ENCODE assay signal across 34 mouse cellular contexts in the genomic region with DNA sequence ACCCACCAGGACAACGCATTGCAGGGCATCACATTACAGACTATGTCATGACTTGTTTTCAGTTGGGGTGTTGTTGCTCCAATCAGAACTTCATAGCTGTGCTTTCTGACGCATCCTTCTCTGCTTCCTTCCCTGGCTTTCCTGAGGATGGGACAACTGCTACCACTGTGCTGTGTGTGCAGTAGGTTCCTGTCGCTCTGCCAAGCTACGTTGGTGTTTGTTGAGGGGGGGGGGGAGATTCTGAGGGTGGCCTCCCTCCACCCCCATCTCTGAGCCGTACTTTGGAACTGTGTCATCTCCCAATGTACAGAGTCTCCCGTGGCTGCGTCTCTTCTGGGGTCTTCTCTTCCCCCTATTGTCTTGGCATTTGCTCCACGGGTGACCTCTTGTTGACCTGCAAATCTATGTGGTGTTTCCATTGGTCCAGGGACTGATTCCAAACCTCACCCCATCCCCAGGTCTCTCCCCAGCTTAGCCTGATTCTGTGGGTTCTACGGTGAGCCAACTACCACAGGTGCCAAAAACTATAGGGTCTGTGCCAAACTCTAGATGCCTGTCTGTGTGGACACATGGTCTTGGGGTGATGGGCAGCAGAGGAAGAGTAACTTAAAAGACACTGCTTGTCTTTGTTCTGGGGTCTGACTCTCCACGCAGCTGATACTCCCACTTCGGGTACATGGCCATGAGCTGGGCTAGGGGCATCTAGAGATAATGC. TPM values are rescaled to one million over a fixed set of nuclear protein-coding genes. Genes with fewer than 3 reads are reported as not detected.
DNase-seq lines count a peak whose midpoint lies in the region; ATAC-seq and TF ChIP-seq lines count a peak whose summit lies in the region.
"Had no signal": no experiment of that assay in that cellular context is flagged by ENCODE, and none has a peak within 500 bp of the region (broad histone marks: within the 10 kb centered on the region; RNA-seq: fewer than 3 reads in every experiment).

No protein-coding gene starts in this region.

- H3K4me2 ChIP-seq in CH12.LX (ENCODE audit: insufficient read depth, low read depth, poor library complexity, severe bottlenecking) = peak overlapping the region; percentile 89
- H3K4me2 ChIP-seq: embryonic facial prominence, embryonic 15.5 days; heart, embryonic 11.5 days; hindbrain, embryonic 14.5 days; limb, embryonic 12.5 days; liver, embryonic 15.5 days; lung, embryonic 14.5 days; neural tube, embryonic 12.5 days; stomach, embryonic 15.5 days had no signal

- no peak for TF ChIP-seq EP300 in CH12.LX (IDR thresholded peaks at IDR 0.05; ENCODE audit: low read length)

- H3K36me3 ChIP-seq in CH12.LX (replicated peaks in 1 of 2; ENCODE audit: control insufficient read depth in 1 of 2, insufficient read depth in 1 of 2, low read length in 1 of 2) = peaks cover 0 to 8% of the 10 kb centered on the region in 2 experiments
- H3K36me3 ChIP-seq: embryonic facial prominence, embryonic 10.5 days; embryonic facial prominence, embryonic 15.5 days; limb, embryonic 12.5 days; liver, embryonic 15.5 days; midbrain, embryonic 10.5 days; neural tube, embryonic 12.5 days; stomach, embryonic 15.5 days had no signal

- peaks cover 12 to 53% of the 10 kb centered on the region in 2 experiments for H3K4me1 ChIP-seq in CH12.LX (ENCODE audit: control insufficient read depth in 1 of 2, insufficient read depth in 2 of 2)

- peak overlapping the region; percentile 57 to 75 (median 63) for H3K4me3 ChIP-seq in CH12.LX (replicated peaks in 1 of 3; ENCODE audit: low read depth in 2 of 3, low read length in 2 of 3, poor library complexity in 1 of 3)
- H3K4me3 ChIP-seq: embryonic facial prominence, embryonic 10.5 days; embryonic facial prominence, embryonic 15.5 days; gastrocnemius, adult 2 months; limb, embryonic 12.5 days; liver, embryonic 15.5 days; midbrain, embryonic 10.5 days; myocyte; neural tube, embryonic 12.5 days; stomach, embryonic 15.5 days had no signal

- peak overlapping the region; percentile 99 for H3K27ac ChIP-seq in CH12.LX (ENCODE audit: insufficient read depth, low read depth)
- H3K27ac ChIP-seq: embryonic facial prominence, embryonic 10.5 days; embryonic facial prominence, embryonic 15.5 days; gastrocnemius, adult 2 months; hindbrain, embryonic 14.5 days; limb, embryonic 12.5 days; liver, embryonic 15.5 days; midbrain, embryonic 10.5 days; neural tube, embryonic 12.5 days; stomach, embryonic 15.5 days had no signal

- H3K9ac ChIP-seq in CH12.LX (ENCODE audit: insufficient read depth, low read depth) = peak overlapping the region; percentile 93
- H3K9ac ChIP-seq: embryonic facial prominence, embryonic 15.5 days; hindbrain, embryonic 14.5 days; limb, embryonic 12.5 days; liver, embryonic 15.5 days; lung, embryonic 14.5 days; neural tube, embryonic 12.5 days; stomach, embryonic 15.5 days had no signal

- H3K79me2 ChIP-seq in CH12.LX (replicated peaks; ENCODE audit: control insufficient read depth, extremely low read depth, insufficient read depth, poor library complexity, severe bottlenecking) = peaks cover 44% of the 10 kb centered on the region

- no peak for DNase-seq in cerebellum, postnatal 4 days (ENCODE audit: low spot score in 2 of 2)
- no peak for DNase-seq in CH12.LX (ENCODE audit: extremely low read depth)
- peak; percentile 68 to 76 for DNase-seq in cerebellum, adult 18-20 months
- DNase-seq in cerebellum, postnatal 10 days = peak; percentile 83
- no peak for DNase-seq in adrenal gland, postnatal 25 days
- DNase-seq in T-cell, adult 2 months (ENCODE audit: low spot score) = no peak
- DNase-seq in right cerebral cortex, adult 18-20 months = no peak
- DNase-seq: adrenal gland, adult 2 months; gastrocnemius, adult 2 months; gastrocnemius, postnatal 36 days; heart, adult 18-20 months; kidney, adult 9 months; kidney, postnatal 10 days; lung, embryonic 14.5 days; lung, postnatal 14 days; right cerebral cortex, postnatal 25 days had no signal

- TF ChIP-seq CTCF in CH12.LX (conservative IDR thresholded peaks at IDR 0.05 in 1 of 2, IDR thresholded peaks at IDR 0.05 in 1 of 2; ENCODE audit: low read depth in 2 of 2, low read length in 2 of 2) = no peak

- H3K27me3 ChIP-seq in CH12.LX (replicated peaks) = no peaks in the 10 kb centered on the region

- 0 out of 2 replicates have a peak, but pooled peaks have one; percentile 11 for ATAC-seq in cerebellum, adult (ENCODE audit: insufficient number of reproducible peaks, low FRiP score, low TSS enrichment)
- ATAC-seq: forebrain, embryonic 14.5 days; intestine, postnatal 0 days; midbrain, embryonic 16.5 days had no signal

- no peak for TF ChIP-seq RAD21 in CH12.LX (IDR thresholded peaks at IDR 0.05; ENCODE audit: low read depth, low read length)

- in situ Hi-C loops in CH12.LX (cut with MboI; ENCODE audit: low pct_ligation_motif_present, low pct_unique_long_range_greater_than_20kb, low sequenced_read_pairs) = loop anchor here (10.0 kb wide), 1 partner anchor 71 kb away; a partner anchor contains a TSS

- no peak; the same call in 1 of the 2 replicates for TF ChIP-seq POLR2A in CH12.LX (IDR thresholded peaks at IDR 0.05; ENCODE audit: low read depth, low read length)

- H3K9me3 ChIP-seq in CH12.LX (replicated peaks; ENCODE audit: low read length) = no peaks in the 10 kb centered on the region
- H3K9me3 ChIP-seq: embryonic facial prominence, embryonic 10.5 days; embryonic facial prominence, embryonic 15.5 days; limb, embryonic 12.5 days; liver, embryonic 15.5 days; midbrain, embryonic 10.5 days; neural tube, embryonic 12.5 days; stomach, embryonic 15.5 days had no signal

- dilution Hi-C loops in CH12.LX (cut with MboI; ENCODE audit: extremely low pct_ligation_motif_present, extremely low pct_unique_long_range_greater_than_20kb, low sequenced_read_pairs) = no loop called here

TF ChIP-seq in CH12.LX, 34 proteins besides CTCF, POLR2A, EP300 and RAD21:
- TF ChIP-seq UBTF (IDR thresholded peaks at IDR 0.05; ENCODE audit: low read depth, low read length) (peak; percentile 55), BHLHE40 (IDR thresholded peaks at IDR 0.05; ENCODE audit: low read depth, low read length) (no peak), NRF1 (IDR thresholded peaks at IDR 0.05; ENCODE audit: low read depth, low read length) (no peak), CHD1 (IDR thresholded peaks at IDR 0.05; ENCODE audit: low read depth, low read length) (0 out of 2 replicates have a peak, but pooled peaks have one; percentile 30), RCOR1 (conservative IDR thresholded peaks at IDR 0.05; ENCODE audit: low read depth, low read length) (no peak), MAZ (IDR thresholded peaks at IDR 0.05; ENCODE audit: low read depth, low read length) (0 out of 2 replicates have a peak, but pooled peaks have one; percentile 39), MXI1 (IDR thresholded peaks at IDR 0.05; ENCODE audit: low read depth, low read length) (no peak), TBP (conservative IDR thresholded peaks at IDR 0.05; ENCODE audit: low read depth, low read length) (no peak), TCF12 (IDR thresholded peaks at IDR 0.05; ENCODE audit: low read depth, low read length) (peak; percentile 4; the same call in 1 of the 2 replicates), GABPA (IDR thresholded peaks at IDR 0.05; ENCODE audit: insufficient replicate concordance, low read depth, low read length) (no peak)

RNA-seq across cellular contexts. Expression of a gene that starts 2.9 kb away (rescaled TPM):
- 152 and 159 TPM in 2 replicates for total RNA-seq in CH12.LX (2012; rRNA removed)
- 94.6 and 103 TPM in 2 replicates for total RNA-seq in CH12.LX (2014; rRNA removed)
- 64.2 and 83.4 TPM in 2 replicates for polyA plus RNA-seq in CH12.LX (2012; ENCODE audit: insufficient read length, low read depth)
- 0.24 and 0.48 TPM in 2 replicates for total RNA-seq in adrenal gland, postnatal 25 days (2021)
- total RNA-seq: gastrocnemius, adult 2 months; gastrocnemius, postnatal 36 days had no signal
- polyA plus RNA-seq: intestine, postnatal 0 days had no signal

RNA-seq across cellular contexts. Expression of a gene that starts 8.7 kb away (rescaled TPM):
- total RNA-seq in CH12.LX (2012; rRNA removed) = 287 and 334 TPM in 2 replicates
- total RNA-seq in CH12.LX (2014; rRNA removed) = 188 and 204 TPM in 2 replicates
- 219 and 257 TPM in 2 replicates for polyA plus RNA-seq in CH12.LX (2012; ENCODE audit: insufficient read length, low read depth)
- 0.21 TPM in 1 of 2 replicates, not detected in the other for total RNA-seq in adrenal gland, postnatal 25 days (2021)
- total RNA-seq: adrenal gland, adult 2 months; gastrocnemius, adult 2 months; gastrocnemius, postnatal 36 days had no signal
- polyA plus RNA-seq: heart, postnatal 0 days; intestine, postnatal 0 days; limb, embryonic 12.5 days; lung, embryonic 14.5 days had no signal

RNA-seq across cellular contexts. Expression of a gene that starts 29.1 kb away (rescaled TPM):
- total RNA-seq in CH12.LX (2012; rRNA removed) (31.5 and 34.2 TPM in 2 replicates), CH12.LX (2014; rRNA removed) (17.1 and 22.8 TPM in 2 replicates)
- polyA plus RNA-seq in CH12.LX (2012; ENCODE audit: insufficient read length, low read depth) = 39.6 and 44.0 TPM in 2 replicates
- 5.9 and 7.5 TPM in 2 replicates for total RNA-seq in adrenal gland, postnatal 25 days (2021)
- total RNA-seq: gastrocnemius, adult 2 months had no signal

RNA-seq across cellular contexts. Expression of a gene that starts 36.7 kb away (rescaled TPM):
- not detected in 2 replicates for total RNA-seq in CH12.LX (2012; rRNA removed)
- not detected in 2 replicates for total RNA-seq in CH12.LX (2014; rRNA removed)
- polyA plus RNA-seq in CH12.LX (2012; ENCODE audit: insufficient read length, low read depth) = not detected in 2 replicates
- 0.62 TPM in 1 of 2 replicates, not detected in the other for total RNA-seq in adrenal gland, postnatal 25 days (2021)
- total RNA-seq: gastrocnemius, adult 2 months; gastrocnemius, postnatal 36 days; heart, adult 18-20 months; hematopoietic stem cell, adult 5-6 weeks; megakaryocyte progenitor cell, adult 5-6 weeks had no signal
- polyA plus RNA-seq: embryonic facial prominence, embryonic 10.5 days; embryonic facial prominence, embryonic 15.5 days; heart, embryonic 11.5 days; heart, postnatal 0 days; intestine, postnatal 0 days; limb, embryonic 12.5 days; liver, adult 2 months; liver, embryonic 15.5 days; lung, embryonic 14.5 days; myocyte; stomach, embryonic 15.5 days had no signal

RNA-seq across cellular contexts. Expression of a gene that starts 59.2 kb away (rescaled TPM):
- total RNA-seq in CH12.LX (2012; rRNA removed) (0.04 and 0.13 TPM in 2 replicates), CH12.LX (2014; rRNA removed) (not detected in 2 replicates)
- 0.07 TPM in 1 of 2 replicates, not detected in the other for polyA plus RNA-seq in CH12.LX (2012; ENCODE audit: insufficient read length, low read depth)
- 3.0 and 4.3 TPM in 2 replicates for total RNA-seq in adrenal gland, postnatal 25 days (2021)

Comparison
In these comparisons a context has a peak if more than half of its experiments do, and no peak if none do; other contexts are left out.
1. DNase-seq: peak in cerebellum, adult 18-20 months (2 of 2) and cerebellum, postnatal 10 days (2 of 2); none in cerebellum, postnatal 4 days (0 of 2), CH12.LX (single experiment), adrenal gland, postnatal 25 days (single experiment), T-cell, adult 2 months (single experiment) and right cerebral cortex, adult 18-20 months (single experiment).
2. RNA of a gene that starts 2.9 kb away (total RNA-seq): 94.6 to 159 TPM in CH12.LX; 0.24 to 0.48 TPM in adrenal gland, postnatal 25 days; every median in the first group is over 10 times any median in the second.
3. RNA of a gene that starts 8.7 kb away (total RNA-seq): 188 to 334 TPM in CH12.LX; 0.21 TPM in adrenal gland, postnatal 25 days; every median in the first group is over 100 times any median in the second.